19 mouse cellular contexts compared by ENCODE assay signal in genomic region chr3:85469711-85470110, GRCm38 (mm10).
DNase-seq lines count a peak whose midpoint lies in the region; ATAC-seq and TF ChIP-seq lines count a peak whose summit lies in the region.
"Had no signal": no experiment of that assay in that cellular context is flagged by ENCODE, and none has a peak within 500 bp of the region (broad histone marks: within the 10 kb centered on the region; RNA-seq: fewer than 3 reads in every experiment).

No protein-coding gene starts in this region.

- no peak overlapping the region for H3K27ac ChIP-seq in hindbrain, postnatal 0 days
- H3K27ac ChIP-seq in hindbrain, embryonic 13.5 days, result no peak overlapping the region
- H3K27ac ChIP-seq: embryonic facial prominence, embryonic 15.5 days; hindbrain, embryonic 14.5 days; intestine, embryonic 15.5 days; liver, embryonic 14.5 days; lung, embryonic 15.5 days; midbrain, embryonic 10.5 days had no signal

- H3K4me1 ChIP-seq in hindbrain, postnatal 0 days (ENCODE audit: insufficient read depth, low read length), result no peaks in the 10 kb centered on the region
- no peaks in the 10 kb centered on the region for H3K4me1 ChIP-seq in hindbrain, embryonic 13.5 days (replicated peaks)
- H3K4me1 ChIP-seq: embryonic facial prominence, embryonic 15.5 days; intestine, embryonic 15.5 days; lung, embryonic 15.5 days; midbrain, embryonic 10.5 days had no signal

- no peaks in the 10 kb centered on the region for H3K36me3 ChIP-seq in hindbrain, postnatal 0 days (ENCODE audit: insufficient read depth, low read length)
- no peaks in the 10 kb centered on the region for H3K36me3 ChIP-seq in hindbrain, embryonic 13.5 days
- H3K36me3 ChIP-seq: embryonic facial prominence, embryonic 15.5 days; G1E; intestine, embryonic 15.5 days; lung, embryonic 15.5 days; midbrain, embryonic 10.5 days had no signal

- no peak for DNase-seq in hindbrain, postnatal 0 days (ENCODE audit: low spot score)
- DNase-seq in ovary, postnatal 36 days (ENCODE audit: low spot score), result peak; percentile 10
- DNase-seq in ovary, postnatal 10 days (ENCODE audit: low spot score), result no peak
- DNase-seq in ZHBTc4 (ENCODE audit: low read depth, low spot score) (peak; percentile 51), MN1 (ENCODE audit: low spot score) (no peak)
- DNase-seq in cerebellum, adult 9-10 months, result no peak
- DNase-seq: heart, postnatal 10 days; lung, postnatal 4 days; thymus, postnatal 14 days had no signal

- peak; percentile 51; the same call in 1 of the 2 replicates for ATAC-seq in hindbrain, postnatal 0 days
- no peak for ATAC-seq in hindbrain, embryonic 13.5 days (ENCODE audit: low FRiP score)
- ATAC-seq: CD4-positive, CD25-positive, alpha-beta regulatory T cell, adult 4 months; forebrain, embryonic 16.5 days; intestine, embryonic 15.5 days had no signal

- no peaks in the 10 kb centered on the region for H3K9me3 ChIP-seq in hindbrain, postnatal 0 days (ENCODE audit: low read length)
- H3K9me3 ChIP-seq in hindbrain, embryonic 13.5 days, result no peaks in the 10 kb centered on the region
- H3K9me3 ChIP-seq: embryonic facial prominence, embryonic 15.5 days; G1E; intestine, embryonic 15.5 days; lung, embryonic 15.5 days; midbrain, embryonic 10.5 days had no signal

- no peak for TF ChIP-seq CTCF in hindbrain, postnatal 0 days (IDR thresholded peaks at IDR 0.05; ENCODE audit: low read depth)

- no peak overlapping the region for H3K4me2 ChIP-seq in hindbrain, postnatal 0 days (ENCODE audit: low read depth, low read length)
- H3K4me2 ChIP-seq in hindbrain, embryonic 13.5 days, result no peak overlapping the region
- H3K4me2 ChIP-seq: embryonic facial prominence, embryonic 15.5 days; hindbrain, embryonic 14.5 days; intestine, embryonic 15.5 days; lung, embryonic 15.5 days had no signal

- no peak overlapping the region for H3K4me3 ChIP-seq in hindbrain, postnatal 0 days (ENCODE audit: low read length)
- H3K4me3 ChIP-seq in hindbrain, embryonic 13.5 days, result no peak overlapping the region
- H3K4me3 ChIP-seq: embryonic facial prominence, embryonic 15.5 days; intestine, embryonic 15.5 days; lung, embryonic 15.5 days; midbrain, embryonic 10.5 days had no signal

- WGBS in hindbrain, postnatal 0 days, result 69% methylated on average over 6 of the region's 6 CpGs
- 76% methylated on average over 6 of the region's 6 CpGs for WGBS in hindbrain, embryonic 13.5 days

- no peaks in the 10 kb centered on the region for H3K27me3 ChIP-seq in hindbrain, postnatal 0 days (ENCODE audit: insufficient read depth, low read length)
- no peaks in the 10 kb centered on the region for H3K27me3 ChIP-seq in hindbrain, embryonic 13.5 days
- H3K27me3 ChIP-seq: embryonic facial prominence, embryonic 15.5 days; intestine, embryonic 15.5 days; lung, embryonic 15.5 days had no signal

- H3K9ac ChIP-seq in hindbrain, postnatal 0 days (replicated peaks; ENCODE audit: low read length), result no peak overlapping the region
- H3K9ac ChIP-seq in hindbrain, embryonic 13.5 days, result no peak overlapping the region
- H3K9ac ChIP-seq: embryonic facial prominence, embryonic 15.5 days; hindbrain, embryonic 14.5 days; intestine, embryonic 15.5 days; liver, embryonic 14.5 days; lung, embryonic 15.5 days had no signal

Comparison
In these comparisons a context has a peak if more than half of its experiments do, and no peak if none do; other contexts are left out.
1. DNase-seq: peak in ovary, postnatal 36 days (single experiment) and ZHBTc4 (single experiment); none in hindbrain, postnatal 0 days (single experiment), ovary, postnatal 10 days (single experiment), cerebellum, adult 9-10 months (single experiment) and MN1 (single experiment).